Mouse (Mus musculus) lung, embryonic 15.5 days (tissue): ENCODE measurements at regions not wholly inside any gene's neighbourhood (a gene's known extent, or its start where the extent isn't known, plus 50 kb on each side); places are given as distances from the start of the nearest gene placed in this dataset.
A peak's percentile ranks its signal among the peaks of the same experiment; 100 is the strongest.

Experiments used
- ATAC-seq: fragments of 200-750 bp; cut with Nextera tagmentation; 2 replicates; pipeline ENCODE4 v1.8.0; 2017; ENCODE audit warnings: moderate number of reproducible peaks, borderline replicate concordance; ENCODE audit not compliant: low FRiP score, low TSS enrichment; ENCODE audit errors: extremely low read depth
- H3K27ac ChIP-seq: fragments of 300-500 bp; sonication (generic); 2 replicates; pipeline ENCODE4 v1.5.1; 2015; ENCODE audit warnings: moderate library complexity, mild to moderate bottlenecking, inconsistent platforms
- H3K27me3 ChIP-seq: fragments of 300-500 bp; sonication (generic); 2 replicates; pipeline ENCODE4 v1.6.1; 2015; ENCODE audit warnings: inconsistent platforms
- H3K36me3 ChIP-seq: fragments of 300-500 bp; sonication (generic); 2 replicates; pipeline ENCODE4 v1.6.1; 2015; ENCODE audit warnings: inconsistent platforms
- H3K4me1 ChIP-seq: fragments of 300-500 bp; sonication (generic); 2 replicates; pipeline ENCODE4 v1.6.1; 2015; ENCODE audit warnings: inconsistent platforms
- H3K4me2 ChIP-seq: fragments of 300-500 bp; sonication (generic); 2 replicates; pipeline ENCODE4 v1.6.1; 2015; ENCODE audit warnings: inconsistent platforms, mild to moderate bottlenecking, moderate library complexity
- H3K4me3 ChIP-seq: fragments of 300-500 bp; sonication (generic); 2 replicates; pipeline ENCODE4 v1.5.1; 2015; ENCODE audit warnings: mild to moderate bottlenecking, inconsistent platforms
- H3K9ac ChIP-seq: fragments of 300-500 bp; sonication (generic); 2 replicates; pipeline ENCODE4 v1.6.1; 2015; ENCODE audit warnings: inconsistent platforms
- H3K9me3 ChIP-seq: fragments of 300-500 bp; sonication (generic); 2 replicates; pipeline ENCODE4 v1.6.1; 2016; ENCODE audit warnings: inconsistent platforms
- WGBS: fragments of 180-500 bp; shearing (Covaris S2); methylation state at CpG from one replicate; pipeline ENCODE4 v1.1.7; 2015; 5-methylcytosine and 5-hydroxymethylcytosine counted together

DNA sequence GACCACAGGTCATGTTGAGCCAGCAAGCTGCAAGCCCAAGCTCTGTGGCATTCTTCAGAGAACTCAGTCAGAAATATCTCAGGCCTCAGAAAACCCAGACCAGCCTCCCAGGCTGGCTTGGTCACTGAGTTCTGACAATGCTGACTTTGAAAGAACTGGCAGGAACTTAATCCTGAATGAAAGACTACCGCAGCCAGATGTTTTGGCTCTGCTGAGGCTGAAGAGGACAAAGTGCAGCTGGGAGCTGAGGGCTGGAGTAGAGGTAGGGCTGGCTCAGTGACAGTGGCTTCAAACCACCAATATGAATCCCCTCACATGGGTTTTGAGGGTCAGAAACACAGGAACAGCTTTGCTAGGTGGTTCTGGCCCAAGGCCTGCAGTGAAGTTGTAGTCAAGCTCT, 505.6 kb upstream of the Adam5 start:
- H3K27ac ChIP-seq = peak overlapping the region; percentile 50; the same call in 1 of the 2 replicates
- H3K4me3 ChIP-seq = no peak overlapping the region
- H3K27me3 ChIP-seq = no peaks in the 10 kb centered on the region
- H3K9ac ChIP-seq = no peak overlapping the region
- no peak overlapping the region for H3K4me2 ChIP-seq
- no peaks in the 10 kb centered on the region for H3K9me3 ChIP-seq
- 29% methylated on average over 1 of the region's 1 CpGs for whole genome bisulfite sequencing
- ATAC-seq = peak; percentile 43; the same call in 1 of the 2 replicates
- H3K36me3 ChIP-seq = no peaks in the 10 kb centered on the region
- peaks cover 32% of the 10 kb centered on the region for H3K4me1 ChIP-seq

GRCm38 (mm10) chr8:25328318-25328717, 504.1 kb upstream of the Adam5 start:
- Histone ChIP-seq H3K9me3 (no peaks in the 10 kb centered on the region), H3K9ac (no peak overlapping the region), H3K27me3 (no peaks in the 10 kb centered on the region), H3K4me2 (no peak overlapping the region), H3K4me3 (no peak overlapping the region), H3K4me1 (peaks cover 46% of the 10 kb centered on the region), H3K36me3 (no peaks in the 10 kb centered on the region), H3K27ac (no peak overlapping the region)
- no peak for ATAC-seq
- WGBS = 56% methylated on average over 3 of the region's 3 CpGs

DNA sequence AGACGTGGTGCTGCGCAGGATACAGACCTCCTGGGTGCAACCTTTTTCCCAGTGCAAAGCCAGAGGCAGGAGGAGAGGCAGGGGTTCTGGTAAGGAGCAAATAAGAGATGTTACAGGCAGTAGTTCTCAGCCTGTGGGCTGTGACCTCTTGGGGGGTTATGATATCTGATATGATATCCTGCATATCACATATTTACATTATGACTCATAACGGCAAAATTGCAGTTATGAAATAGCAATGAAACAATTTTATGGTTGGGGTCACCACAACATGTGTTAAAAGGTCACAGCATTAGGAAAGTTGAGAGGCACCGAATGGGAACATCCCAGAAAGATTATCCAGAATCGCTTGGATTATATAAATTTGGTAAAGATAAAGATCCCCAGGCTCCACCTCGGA, 502.8 kb upstream of the Adam5 start:
- Histone ChIP-seq H3K9ac (no peak overlapping the region), H3K27ac (no peak overlapping the region), H3K9me3 (no peaks in the 10 kb centered on the region), H3K4me2 (no peak overlapping the region), H3K4me3 (no peak overlapping the region), H3K36me3 (no peaks in the 10 kb centered on the region), H3K4me1 (peaks cover 48% of the 10 kb centered on the region), H3K27me3 (no peaks in the 10 kb centered on the region)
- ATAC-seq = no peak
- 75% methylated on average over 6 of the region's 6 CpGs for WGBS

- H3K4me3 ChIP-seq = no peak overlapping the region
- H3K4me1 ChIP-seq = peaks cover 44% of the 10 kb centered on the region
- no peak overlapping the region for H3K4me2 ChIP-seq
- no peak overlapping the region for H3K9ac ChIP-seq
- no peaks in the 10 kb centered on the region for H3K36me3 ChIP-seq
- ATAC-seq = 0 out of 2 replicates have a peak, but pooled peaks have one; percentile 17
- no peaks in the 10 kb centered on the region for H3K27me3 ChIP-seq
- 55% methylated on average over 12 of the region's 12 CpGs for WGBS
- H3K27ac ChIP-seq = no peak overlapping the region
- no peaks in the 10 kb centered on the region for H3K9me3 ChIP-seq
Observed at GRCm38 (mm10) chr8:25326257-25326656, 502.1 kb upstream of the Adam5 start.

GRCm38 (mm10) chr8:25324731-25325130, 500.6 kb upstream of the Adam5 start:
- Histone ChIP-seq H3K9ac (no peak overlapping the region), H3K9me3 (no peaks in the 10 kb centered on the region), H3K4me2 (no peak overlapping the region), H3K4me1 (peaks cover 31% of the 10 kb centered on the region), H3K27ac (peak overlapping the region; percentile 64; the same call in 1 of the 2 replicates), H3K4me3 (no peak overlapping the region), H3K36me3 (no peaks in the 10 kb centered on the region), H3K27me3 (no peaks in the 10 kb centered on the region)
- whole genome bisulfite sequencing = 64% methylated on average over 9 of the region's 9 CpGs
- ATAC-seq = no peak

DNA sequence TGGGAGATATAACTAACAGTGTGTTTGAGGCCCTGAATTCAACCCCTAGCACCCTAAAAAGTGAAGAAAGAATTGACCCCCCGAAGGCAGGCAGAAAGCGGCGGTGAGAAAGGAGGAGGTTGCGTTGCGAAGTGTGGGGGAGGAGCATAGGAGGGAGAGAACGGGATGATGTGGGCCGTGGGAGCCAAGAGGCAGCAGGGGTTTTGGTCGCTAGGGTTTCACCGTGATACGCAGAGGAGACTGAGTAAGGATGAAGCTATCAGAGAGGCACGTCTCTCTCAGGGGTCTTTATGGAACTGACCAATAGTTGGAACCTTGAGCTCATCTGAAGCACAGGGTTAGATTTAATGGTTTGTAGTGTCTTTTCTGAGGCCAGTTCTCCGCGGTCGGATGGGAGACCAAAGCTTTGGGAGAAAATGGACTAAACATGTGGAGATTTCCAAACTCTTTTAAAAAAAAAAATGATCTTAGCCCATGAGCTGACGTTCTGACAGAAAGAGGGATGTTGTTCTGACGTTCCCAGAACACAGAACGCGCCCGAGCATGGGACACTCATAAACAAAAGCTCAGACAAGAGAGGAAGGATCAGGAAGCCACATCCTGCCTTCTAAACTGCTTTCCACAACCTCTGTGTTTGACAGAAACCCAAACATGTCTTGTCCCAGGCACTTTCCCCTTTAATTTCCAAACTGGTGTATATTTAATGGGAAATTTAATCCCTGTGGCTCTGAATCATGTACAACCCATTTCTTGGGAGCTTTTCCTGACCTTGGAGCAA, 499.7 kb upstream of the Adam5 start:
- ATAC-seq = no peak
- Histone ChIP-seq H3K27me3 (no peaks in the 10 kb centered on the region), H3K9ac (no peak overlapping the region), H3K4me1 (peaks cover 31% of the 10 kb centered on the region), H3K4me2 (peak overlapping the region; percentile 34), H3K36me3 (no peaks in the 10 kb centered on the region), H3K4me3 (no peak overlapping the region), H3K27ac (peak overlapping the region; percentile 64), H3K9me3 (no peaks in the 10 kb centered on the region)
- WGBS = 32% methylated on average over 19 of the region's 19 CpGs

GRCm38 (mm10) chr8:25316383-25316782, 492.2 kb upstream of the Adam5 start:
- Histone ChIP-seq H3K4me3 (no peak overlapping the region), H3K4me2 (no peak overlapping the region), H3K9ac (no peak overlapping the region), H3K27me3 (no peaks in the 10 kb centered on the region), H3K4me1 (no peaks in the 10 kb centered on the region), H3K9me3 (no peaks in the 10 kb centered on the region), H3K27ac (no peak overlapping the region), H3K36me3 (no peaks in the 10 kb centered on the region)
- ATAC-seq = no peak
- WGBS = 82% methylated on average over 4 of the region's 4 CpGs

DNA sequence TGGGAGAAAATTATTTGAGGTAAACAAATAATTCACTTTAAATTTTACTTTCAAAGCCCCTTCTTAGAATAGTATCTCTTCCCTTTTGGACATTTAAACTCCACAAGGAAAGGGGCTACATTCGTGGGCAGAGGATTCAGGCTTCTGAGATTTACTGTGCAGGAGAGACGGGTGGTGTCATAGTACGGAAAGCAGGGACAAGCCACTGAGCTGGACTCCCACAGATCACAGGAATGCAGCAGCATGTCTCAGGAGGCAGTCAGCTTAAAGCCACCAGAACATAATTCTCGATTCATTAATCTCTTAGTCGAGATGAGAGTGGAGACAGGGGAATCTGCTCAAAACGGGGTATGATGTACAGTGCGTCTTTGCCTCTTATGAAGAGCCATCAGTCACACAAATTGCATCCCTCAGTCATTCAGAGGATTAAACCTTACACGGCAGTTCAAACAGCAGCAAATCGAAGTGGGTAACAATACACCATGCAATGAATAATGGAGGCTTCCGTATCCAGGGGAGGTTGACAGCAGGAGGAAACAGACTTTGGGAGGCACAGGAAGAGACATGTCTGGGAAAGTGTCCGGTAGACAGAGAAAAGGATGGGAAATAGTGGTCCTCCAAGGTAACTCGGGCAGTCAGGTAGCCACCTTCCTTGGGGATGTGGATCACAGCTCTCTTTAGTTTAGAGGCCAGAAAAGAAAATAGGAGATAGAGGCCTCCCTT, 487.8 kb upstream of the Adam5 start:
- H3K36me3 ChIP-seq = no peaks in the 10 kb centered on the region
- ATAC-seq = no peak
- WGBS = 43% methylated on average over 12 of the region's 12 CpGs

GRCm38 (mm10) chr8:25307956-25308355, 483.8 kb upstream of the Adam5 start:
- no peak overlapping the region for H3K27ac ChIP-seq
- H3K9ac ChIP-seq = no peak overlapping the region
- no peak overlapping the region for H3K4me3 ChIP-seq
- no peaks in the 10 kb centered on the region for H3K36me3 ChIP-seq
- WGBS = 92% methylated on average over 4 of the region's 4 CpGs
- H3K4me2 ChIP-seq = no peak overlapping the region
- peaks cover 31% of the 10 kb centered on the region for H3K4me1 ChIP-seq
- no peak for ATAC-seq
- no peaks in the 10 kb centered on the region for H3K9me3 ChIP-seq
- no peaks in the 10 kb centered on the region for H3K27me3 ChIP-seq

More for the DNA sequence above, 487.8 kb upstream of the Adam5 start:
- H3K27ac ChIP-seq = no peak overlapping the region
- peaks cover 10% of the 10 kb centered on the region; the same call in 1 of the 2 replicates for H3K4me1 ChIP-seq
- H3K4me2 ChIP-seq = no peak overlapping the region
- no peak overlapping the region for H3K9ac ChIP-seq
- H3K9me3 ChIP-seq = no peaks in the 10 kb centered on the region
- H3K4me3 ChIP-seq = no peak overlapping the region
- H3K27me3 ChIP-seq = no peaks in the 10 kb centered on the region

GRCm38 (mm10) chr8:25307511-25307910, 483.3 kb upstream of the Adam5 start:
- Histone ChIP-seq H3K27me3 (no peaks in the 10 kb centered on the region), H3K4me2 (no peak overlapping the region), H3K27ac (peak overlapping the region; percentile 25; the same call in 1 of the 2 replicates), H3K36me3 (no peaks in the 10 kb centered on the region), H3K4me1 (peaks cover 31% of the 10 kb centered on the region), H3K4me3 (no peak overlapping the region), H3K9ac (no peak overlapping the region), H3K9me3 (no peaks in the 10 kb centered on the region)
- no peak for ATAC-seq
- 74% methylated on average over 11 of the region's 11 CpGs for WGBS

DNA sequence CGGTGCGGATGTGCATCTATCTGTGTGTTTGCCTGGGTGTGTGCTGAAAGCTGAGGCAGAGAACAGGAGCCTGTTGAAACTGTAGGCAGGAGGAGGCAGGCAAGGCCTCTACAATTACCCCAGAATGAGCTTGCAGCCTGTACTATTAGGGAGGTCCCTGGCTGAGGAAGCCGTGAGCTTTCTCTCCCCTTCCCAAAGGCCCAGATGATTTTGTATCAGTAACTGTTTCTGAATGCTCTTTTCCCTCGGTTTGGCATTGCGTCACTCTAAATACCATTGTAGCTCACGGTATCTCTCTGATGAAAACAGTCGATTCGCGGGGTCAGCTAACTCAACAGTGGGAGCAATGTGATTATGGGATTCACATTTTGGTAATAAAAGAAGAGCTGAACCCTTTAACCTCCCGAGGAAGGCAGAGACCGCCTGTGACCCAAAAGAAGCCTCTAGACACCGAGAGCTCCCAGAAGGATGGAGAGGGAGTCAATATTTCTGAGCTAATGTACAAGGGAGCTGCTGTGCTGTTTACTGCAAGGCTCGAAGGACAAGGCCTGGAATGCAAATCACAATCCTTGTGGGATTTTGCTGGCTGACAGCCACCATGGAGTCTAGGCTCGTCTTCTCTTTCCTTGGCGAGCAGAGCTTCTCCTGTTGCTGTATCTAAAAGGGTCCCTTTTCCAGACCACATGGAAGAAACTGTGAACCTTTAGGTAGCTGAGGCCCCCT, 482.8 kb upstream of the Adam5 start:
- Histone ChIP-seq H3K9me3 (no peaks in the 10 kb centered on the region), H3K4me1 (peaks cover 31% of the 10 kb centered on the region), H3K36me3 (no peaks in the 10 kb centered on the region), H3K4me3 (no peak overlapping the region), H3K9ac (no peak overlapping the region), H3K4me2 (no peak overlapping the region), H3K27ac (peak overlapping the region; percentile 25), H3K27me3 (no peaks in the 10 kb centered on the region)
- 53% methylated on average over 15 of the region's 15 CpGs for WGBS
- no peak for ATAC-seq
